Mouse (Mus musculus): ENCODE measurements at regions not wholly inside any gene's neighbourhood (a gene's known extent, or its start where the extent isn't known, plus 50 kb on each side); places are given as distances from the start of the nearest gene placed in this dataset.

DNA sequence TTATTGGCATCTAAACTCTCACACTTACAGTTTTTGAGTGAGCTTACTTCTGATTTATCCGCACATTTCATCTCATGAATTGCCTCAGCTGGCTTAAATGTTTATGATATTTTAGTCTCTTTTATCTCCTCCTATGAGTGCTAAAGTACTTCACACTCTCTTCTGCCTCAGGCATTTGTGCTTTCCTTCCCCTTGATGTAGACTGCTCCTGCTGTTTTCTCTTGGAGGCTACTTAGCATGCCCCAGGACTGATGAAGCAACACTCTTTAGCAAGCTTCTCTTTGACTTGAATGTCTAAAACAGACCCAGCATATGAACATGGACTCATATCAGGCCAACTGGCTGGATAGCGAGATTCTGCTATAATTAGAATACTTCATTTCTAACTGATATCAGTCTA, 882.8 kb downstream of the Tecrl start:
- in situ Hi-C loops (cut with MboI, MseI) = no loop called here

DNA sequence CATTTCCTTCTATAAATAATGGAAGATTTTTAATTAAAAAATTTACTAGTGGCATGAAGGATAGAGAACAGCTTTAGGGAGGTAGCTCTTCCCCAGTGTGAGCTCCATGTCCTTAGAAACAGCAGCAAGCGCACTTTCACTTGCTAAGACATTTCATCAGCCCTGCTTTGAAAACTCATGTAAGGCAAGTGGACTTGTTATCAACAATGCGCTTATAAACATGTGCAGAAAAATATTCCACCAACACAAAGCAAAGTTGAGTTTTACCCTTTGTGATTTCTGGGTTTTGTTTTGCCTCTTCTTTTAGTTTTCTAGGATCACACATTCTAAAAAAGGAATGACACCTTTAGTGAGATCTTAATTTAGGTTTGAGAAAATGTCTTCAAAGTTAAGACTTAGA, 890.7 kb downstream of the Tecrl start:
- in situ Hi-C loops (cut with MboI, MseI) = no loop called here

DNA sequence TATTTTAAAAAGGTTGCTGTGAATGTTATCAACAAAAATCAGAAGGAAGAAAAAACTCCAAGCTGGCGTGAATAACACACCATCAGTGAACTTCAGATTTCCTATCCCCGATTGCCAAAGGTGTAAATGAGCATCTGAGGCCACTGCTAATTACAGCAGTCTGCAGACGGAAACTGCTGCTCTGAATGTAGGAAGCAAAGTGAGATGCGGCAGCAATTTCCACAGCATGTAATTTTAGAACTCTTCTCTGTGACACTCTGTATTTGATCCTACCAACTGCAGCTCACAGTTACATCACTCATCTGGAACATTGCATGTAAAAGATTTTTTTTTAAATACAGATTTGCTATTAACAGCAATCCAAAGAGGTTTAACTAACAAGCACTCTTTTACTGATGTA, 913.7 kb downstream of the Tecrl start:
- in situ Hi-C loops (cut with MboI, MseI) = no loop called here

- in situ Hi-C loops (cut with MboI, MseI) = no loop called here
Observed at GRCm38 (mm10) chr5:82440126-82440525, 914.9 kb downstream of the Tecrl start.

DNA sequence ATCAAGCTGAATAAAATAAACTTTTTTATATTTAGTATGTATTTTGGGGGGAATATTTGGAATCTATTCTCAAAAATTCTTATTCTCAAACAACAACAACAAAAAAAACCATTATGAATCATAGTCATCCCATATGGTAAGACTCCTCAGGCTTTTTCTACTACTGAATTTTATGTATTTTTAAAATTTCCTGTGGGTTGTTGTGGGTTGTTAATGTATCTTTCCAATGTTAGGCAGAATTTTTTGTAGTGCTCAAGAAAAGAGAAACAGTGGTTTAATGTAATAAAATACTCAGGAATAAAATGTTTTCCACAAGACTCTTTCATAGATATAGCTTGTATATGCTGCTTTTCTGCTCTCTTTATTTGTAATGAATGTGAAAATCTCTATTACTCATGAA, 934.6 kb downstream of the Tecrl start:
- in situ Hi-C loops (cut with MboI, MseI) = no loop called here

GRCm38 (mm10) chr5:82396632-82397234, 958.3 kb downstream of the Tecrl start:
- in situ Hi-C loops (cut with MboI, MseI) = no loop called here

DNA sequence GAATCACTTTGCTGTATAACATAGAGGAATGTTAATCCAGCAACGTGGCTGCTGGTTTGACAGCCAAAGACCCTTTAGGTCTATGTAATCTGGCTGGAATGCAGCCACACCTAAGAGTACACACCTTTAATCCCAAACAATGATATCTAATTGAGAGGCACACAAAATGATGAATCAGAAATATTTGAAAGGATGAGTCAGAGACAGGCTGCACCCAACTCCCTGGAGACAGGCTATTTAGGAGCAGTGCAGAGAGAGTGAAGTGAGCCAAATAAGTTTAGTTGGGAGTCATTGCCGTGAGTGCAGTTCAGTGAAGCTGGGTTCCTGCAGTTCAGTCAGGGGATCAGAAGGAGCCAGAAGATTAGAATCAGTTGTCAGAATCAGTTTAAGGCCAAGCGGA, 993.4 kb downstream of the Tecrl start:
- in situ Hi-C loops (cut with MboI, MseI) = no loop called here

GRCm38 (mm10) chr5:82356336-82356735, 998.7 kb downstream of the Tecrl start:
- in situ Hi-C loops (cut with MboI, MseI) = loop anchor here (10.0 kb wide), 1 partner anchor 478 kb away; no protein-coding TSS in a partner anchor

- in situ Hi-C loops (cut with MboI, MseI) = loop anchor here (10.0 kb wide), 1 partner anchor 484 kb away; no protein-coding TSS in a partner anchor
Observed at GRCm38 (mm10) chr5:82351089-82351488, 1003.9 kb downstream of the Tecrl start.

DNA sequence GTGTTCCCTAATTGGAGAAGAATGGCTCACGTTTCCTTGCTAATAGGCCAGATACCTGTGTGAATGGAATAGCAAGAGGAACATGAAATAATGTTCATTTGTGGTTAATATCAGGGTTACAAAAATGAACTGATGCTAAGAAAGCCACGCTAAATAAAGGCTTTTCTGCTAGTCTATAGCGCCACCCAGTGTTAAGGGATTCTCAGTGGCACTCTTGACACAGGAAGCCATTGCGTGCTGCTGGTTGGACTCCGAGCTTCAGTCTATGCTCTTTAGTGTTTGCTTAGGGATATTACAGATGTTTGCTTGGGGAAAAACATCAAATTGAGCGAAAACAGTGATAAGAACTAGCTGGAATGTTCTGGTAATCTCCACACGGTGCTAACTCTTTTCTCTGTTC, 1008.3 kb downstream of the Tecrl start:
- in situ Hi-C loops (cut with MboI, MseI) = no loop called here

DNA sequence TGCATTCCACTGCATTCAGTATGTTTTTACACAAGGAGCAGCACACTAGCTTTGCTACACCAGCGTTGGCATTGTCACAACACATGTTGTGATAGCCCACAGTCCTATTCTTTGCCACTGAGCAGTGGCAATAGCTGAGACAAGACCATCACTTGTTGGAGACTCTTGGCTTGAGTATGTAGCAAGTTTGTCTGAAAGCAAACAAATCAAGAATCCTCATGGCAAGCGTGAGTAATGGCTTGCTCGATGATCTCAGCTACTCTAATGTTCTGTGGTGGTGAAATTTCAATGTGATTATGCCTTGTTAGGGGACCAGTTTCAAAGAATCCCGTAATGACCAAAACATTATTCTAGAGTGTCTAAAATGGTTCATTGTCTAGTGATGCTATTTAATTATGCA, 1030.6 kb downstream of the Tecrl start:
- in situ Hi-C loops (cut with MboI, MseI) = no loop called here

DNA sequence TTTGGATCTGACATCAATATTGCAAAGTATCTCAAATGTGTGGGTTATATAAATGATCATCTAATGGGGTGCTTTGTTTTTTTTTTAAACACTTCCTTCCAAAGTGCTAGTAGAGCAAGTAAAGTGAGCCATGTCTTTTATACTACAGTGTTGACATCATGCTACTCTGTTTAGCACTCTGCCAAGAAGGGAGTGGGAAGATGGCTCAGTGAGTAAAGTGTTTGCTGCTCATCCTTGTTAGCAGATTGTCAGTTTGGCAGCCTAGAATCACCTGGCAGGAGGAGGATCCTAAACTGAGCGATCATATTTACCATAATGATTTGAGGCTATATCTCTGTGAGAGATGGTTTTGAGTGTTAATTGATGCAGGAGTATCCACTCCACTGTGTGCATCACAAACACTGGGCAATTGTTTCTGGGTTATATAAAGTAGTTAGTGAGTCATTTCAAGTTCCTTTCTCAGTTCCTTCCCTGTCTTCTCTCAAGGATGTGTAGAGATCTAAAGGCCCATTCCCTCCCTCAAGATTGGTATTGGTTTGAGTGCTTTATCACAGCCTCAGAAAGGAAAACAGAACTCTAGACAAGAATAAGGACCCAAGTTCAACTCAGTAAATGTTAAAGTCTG, 1035.2 kb downstream of the Tecrl start:
- in situ Hi-C loops (cut with MboI, MseI) = no loop called here

DNA sequence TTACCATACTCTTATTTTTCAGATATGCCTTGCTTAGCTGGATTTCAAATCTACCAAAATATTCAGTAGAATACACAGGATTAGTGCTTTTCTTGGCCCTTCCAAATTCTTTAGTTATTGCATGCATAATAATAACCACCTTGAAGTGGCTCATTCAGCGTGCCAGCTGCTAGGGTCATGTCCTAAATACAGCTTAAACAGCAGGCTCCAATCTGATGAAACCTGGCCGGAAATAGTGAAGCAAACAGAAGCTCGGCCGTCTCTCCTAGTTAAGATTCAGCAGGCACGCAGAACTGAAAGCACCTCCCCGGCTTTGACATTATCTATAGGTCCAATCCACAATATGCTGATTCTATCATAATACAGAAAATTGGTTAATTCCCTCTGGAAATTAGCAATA, 1042.9 kb downstream of the Tecrl start:
- in situ Hi-C loops (cut with MboI, MseI) = no loop called here

DNA sequence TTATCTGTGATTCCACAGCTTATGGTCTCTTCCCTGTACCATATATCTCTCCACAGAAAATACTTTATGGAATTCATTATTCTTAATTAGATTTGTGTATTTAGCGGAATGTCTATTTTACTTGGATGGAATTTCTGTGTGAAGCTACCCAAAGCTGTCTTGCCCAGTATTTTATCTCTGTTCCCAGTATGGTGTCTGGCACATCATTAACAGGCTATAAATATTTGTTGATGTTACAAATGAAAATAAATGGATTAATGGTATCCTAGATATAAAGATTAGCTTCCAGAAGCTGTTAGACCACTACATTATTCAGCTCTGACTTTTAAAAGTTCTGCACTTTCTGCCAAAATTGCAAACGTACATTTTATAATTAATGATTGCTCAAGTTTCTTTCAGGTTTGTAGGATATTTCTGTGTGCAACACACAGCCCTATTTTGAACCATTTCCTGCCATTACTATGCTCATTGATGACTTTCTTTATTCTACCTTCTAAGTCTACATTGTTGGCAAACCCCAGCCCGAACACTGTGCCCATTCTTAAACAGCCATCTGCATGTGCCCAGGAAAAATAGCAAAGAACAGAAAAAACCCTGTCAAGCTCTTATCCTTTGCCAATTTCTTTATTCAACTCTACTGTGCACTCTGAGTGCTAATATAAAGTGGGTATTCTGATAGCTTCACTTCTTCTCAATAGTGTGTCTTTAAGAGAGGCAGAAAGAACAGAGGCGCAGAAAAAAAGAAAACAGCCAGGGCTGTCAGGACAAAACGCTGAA, 1066.7 kb downstream of the Tecrl start:
- in situ Hi-C loops (cut with MboI, MseI) = no loop called here

- in situ Hi-C loops (cut with MboI, MseI) = no loop called here
Observed at GRCm38 (mm10) chr5:82253356-82254104, 1101.5 kb downstream of the Tecrl start.

DNA sequence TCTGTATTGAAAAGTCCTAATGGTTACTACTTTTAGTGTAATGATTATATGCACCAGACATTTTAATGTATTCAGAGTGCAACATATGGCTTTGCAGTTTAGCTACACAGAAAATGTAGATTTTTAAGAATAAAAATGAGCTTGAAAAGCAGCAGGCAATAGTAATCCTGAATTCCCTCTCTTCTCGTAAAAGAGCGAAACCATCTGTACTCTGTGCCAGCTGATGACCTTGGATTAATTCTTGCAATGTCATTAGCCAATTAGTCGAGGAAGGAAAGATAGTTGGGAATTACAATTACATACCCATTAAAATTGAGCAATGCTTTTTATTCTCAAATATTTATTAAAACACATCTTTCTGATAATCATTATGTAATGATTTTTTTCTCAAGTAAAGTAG, 1128.7 kb downstream of the Tecrl start:
- in situ Hi-C loops (cut with MboI, MseI) = no loop called here

DNA sequence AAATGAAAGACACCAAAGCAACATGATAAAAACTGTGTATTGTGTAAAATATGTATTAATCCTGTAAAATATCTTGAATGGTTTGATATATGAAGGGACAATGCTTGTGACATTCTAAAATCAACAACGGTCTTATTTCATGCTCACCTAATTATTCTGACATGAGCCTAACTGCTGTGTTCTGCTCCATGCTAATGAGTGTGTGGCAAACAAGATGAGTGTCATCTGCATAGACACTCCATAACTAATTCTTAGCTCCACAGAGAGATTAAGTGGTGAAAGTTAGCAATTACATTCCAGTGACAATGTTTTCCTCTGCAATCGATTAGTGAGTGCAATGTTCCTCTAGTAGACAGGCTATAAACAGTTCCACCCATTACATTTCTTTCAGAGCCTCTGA, 1131.4 kb downstream of the Tecrl start:
- in situ Hi-C loops (cut with MboI, MseI) = no loop called here

GRCm38 (mm10) chr5:82203606-82204005, 1151.4 kb downstream of the Tecrl start:
- in situ Hi-C loops (cut with MboI, MseI) = no loop called here
